Mouse (Mus musculus) kidney, adult 2 months (tissue): ENCODE data around the gene Fbxo24.

ENCODE experiments used
- CTCF ChIP-seq: fragments of 200-500 bp; conservative IDR thresholded peaks from 2 replicates; pipeline ENCODE4 v1.5.1; 2011; ENCODE audit warnings: low read depth, mild to moderate bottlenecking, control low read depth, low read length, moderate library complexity, mixed read lengths; ENCODE audit not compliant: insufficient read depth, insufficient read length
- POLR2A ChIP-seq: fragments of 200-500 bp; IDR thresholded peaks from one replicate; pipeline ENCODE4 v1.6.1; 2011; ENCODE audit warnings: low read depth, low read length, control low read depth

GRCm38 (mm10) chr5:137568223-137568798 is 60.5 kb downstream of the Fbxo24 start:
- no peak for TF ChIP-seq CTCF
- TF ChIP-seq POLR2A, result no peak
